Mouse (Mus musculus) MN1 (cell line): ENCODE results near the gene Hist1h1b.
"Not testable (repeated sequence)": the region's sequence is repeated elsewhere in the genome, so short reads cannot be mapped to it uniquely, and the experiment has no call there.

Source experiments
- DNase-seq: peaks from one replicate; pipeline ENCODE4 v3.0.0-alpha.2; 2016; ENCODE audit warnings: low spot score

Hist1h1b gene

GRCm38 (mm10) chr13:21779767-21780731, at the start of gene Hist1h1b:
Gene Hist1h1b (minus strand): TSS chr13:21780625.
- peak; percentile 73 for DNase-seq

- DNase-seq, result peak; percentile 5
Observed at GRCm38 (mm10) chr13:21828511-21828910, 48.1 kb upstream of the Hist1h1b start.

GRCm38 (mm10) chr13:21820082-21820890, 39.9 kb upstream of the Hist1h1b start:
- DNase-seq, result not testable (repeated sequence)

DNA sequence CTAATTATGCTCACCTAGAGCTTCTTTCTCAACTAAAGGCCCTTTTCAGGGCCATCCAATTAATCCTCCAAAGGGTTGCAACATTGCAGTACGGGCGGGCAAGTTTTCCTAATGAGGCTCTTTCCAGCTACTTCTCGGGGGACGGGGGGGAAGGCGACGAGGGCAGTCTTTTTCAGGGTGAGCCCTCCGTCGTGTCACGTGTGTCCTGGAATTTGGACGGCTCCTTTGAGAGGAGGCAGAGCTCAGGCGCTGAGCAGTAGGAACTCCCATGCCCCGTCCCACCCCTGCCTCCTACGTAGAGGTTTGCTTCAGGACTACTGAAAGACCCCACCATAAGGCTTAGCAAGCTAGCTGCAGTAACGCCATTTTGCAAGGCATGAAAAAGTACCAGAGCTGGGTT, 31.7 kb upstream of the Hist1h1b start:
- DNase-seq, result not testable (repeated sequence)

DNA sequence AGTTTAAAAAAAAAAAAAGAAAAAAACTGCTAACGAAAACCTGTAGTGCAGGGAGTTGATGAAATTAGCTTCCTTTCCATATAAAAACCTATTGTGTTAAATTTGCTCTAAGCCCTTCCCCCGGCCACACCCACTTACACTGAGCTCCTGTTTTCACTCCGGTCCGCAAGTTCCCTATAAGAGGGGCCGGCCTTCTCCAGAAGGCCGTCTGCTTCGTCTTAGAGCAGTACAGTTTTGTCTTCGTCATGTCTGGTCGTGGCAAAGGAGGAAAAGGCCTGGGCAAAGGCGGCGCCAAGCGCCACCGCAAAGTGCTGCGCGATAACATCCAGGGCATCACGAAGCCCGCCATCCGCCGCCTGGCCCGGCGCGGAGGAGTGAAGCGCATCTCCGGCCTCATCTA, 31.1 kb upstream of the Hist1h1b start, which contains the start of gene Hist1h4m:
Gene Hist1h4m, plus strand, starts transcription at position 208 of the 400 bp plus-strand sequence.
- not testable (repeated sequence) for DNase-seq

- DNase-seq, result not testable (repeated sequence)
Observed at GRCm38 (mm10) chr13:21811074-21811473, 30.6 kb upstream of the Hist1h1b start.

- DNase-seq, result not testable (repeated sequence)
Observed at GRCm38 (mm10) chr13:21810073-21810472, 29.6 kb upstream of the Hist1h1b start, which contains the start of the genes Hist1h2bq and Hist1h2ao. Gene Hist1h2bq (minus strand): TSS chr13:21810197. Gene Hist1h2ao (plus strand): TSS chr13:21810465.

DNA sequence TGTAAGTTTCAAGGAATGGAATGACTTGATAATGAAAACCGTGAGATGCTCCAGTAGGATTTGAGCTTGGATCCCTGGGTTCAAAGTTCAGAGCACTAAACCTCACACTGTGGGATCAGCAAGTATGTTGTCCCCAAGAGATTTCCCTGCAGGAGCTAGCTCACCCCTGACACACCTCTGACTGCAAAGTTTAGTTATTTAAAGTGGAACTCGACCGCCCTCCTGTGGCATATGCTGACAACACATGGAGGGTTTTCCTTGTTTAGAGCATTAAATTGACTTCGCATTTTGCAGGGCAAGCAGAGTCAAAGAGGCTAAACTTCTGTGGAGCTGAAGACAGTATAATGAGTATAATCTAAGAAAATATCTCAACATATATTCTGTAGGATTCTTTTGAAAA, 22.6 kb upstream of the Hist1h1b start:
- DNase-seq, result not testable (repeated sequence)

DNA sequence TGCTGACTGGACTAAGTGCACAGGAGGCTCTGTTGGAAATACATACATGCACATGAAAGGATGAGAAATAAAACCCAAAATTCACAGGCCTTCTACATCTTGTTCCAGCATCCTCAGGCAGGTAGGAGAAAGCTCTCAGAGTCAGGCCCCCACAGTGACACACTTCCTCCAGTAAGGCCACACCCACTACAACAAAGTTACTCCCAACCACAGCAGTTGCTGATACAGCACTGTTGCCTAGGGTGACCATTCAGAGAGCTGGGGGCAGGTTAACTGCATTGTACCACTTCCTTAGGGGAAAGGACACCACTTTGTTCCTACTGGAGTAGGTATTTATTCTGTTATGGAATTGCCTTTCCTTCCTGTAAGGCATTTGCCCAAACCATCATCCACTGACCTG, 16.7 kb upstream of the Hist1h1b start:
- not testable (repeated sequence) for DNase-seq

DNA sequence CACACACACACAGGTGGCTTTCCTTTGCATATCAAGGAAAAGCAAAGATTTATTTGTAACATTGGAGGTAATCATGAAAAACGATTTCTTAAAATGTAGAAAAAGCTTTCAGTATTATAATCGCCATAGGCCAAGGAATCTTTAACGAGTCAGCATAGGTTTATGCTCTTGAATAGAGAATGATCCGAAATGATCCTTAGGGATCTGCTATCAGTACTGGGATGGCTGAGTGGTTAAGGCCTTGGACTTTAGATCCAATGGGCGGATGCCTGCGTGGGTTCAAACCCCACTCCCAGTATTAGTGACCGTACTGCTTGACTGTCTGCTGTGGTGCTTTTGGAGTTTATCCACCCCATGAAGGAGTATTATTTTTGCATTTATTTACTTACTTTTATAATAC, 15.2 kb upstream of the Hist1h1b start:
- no peak for DNase-seq

DNA sequence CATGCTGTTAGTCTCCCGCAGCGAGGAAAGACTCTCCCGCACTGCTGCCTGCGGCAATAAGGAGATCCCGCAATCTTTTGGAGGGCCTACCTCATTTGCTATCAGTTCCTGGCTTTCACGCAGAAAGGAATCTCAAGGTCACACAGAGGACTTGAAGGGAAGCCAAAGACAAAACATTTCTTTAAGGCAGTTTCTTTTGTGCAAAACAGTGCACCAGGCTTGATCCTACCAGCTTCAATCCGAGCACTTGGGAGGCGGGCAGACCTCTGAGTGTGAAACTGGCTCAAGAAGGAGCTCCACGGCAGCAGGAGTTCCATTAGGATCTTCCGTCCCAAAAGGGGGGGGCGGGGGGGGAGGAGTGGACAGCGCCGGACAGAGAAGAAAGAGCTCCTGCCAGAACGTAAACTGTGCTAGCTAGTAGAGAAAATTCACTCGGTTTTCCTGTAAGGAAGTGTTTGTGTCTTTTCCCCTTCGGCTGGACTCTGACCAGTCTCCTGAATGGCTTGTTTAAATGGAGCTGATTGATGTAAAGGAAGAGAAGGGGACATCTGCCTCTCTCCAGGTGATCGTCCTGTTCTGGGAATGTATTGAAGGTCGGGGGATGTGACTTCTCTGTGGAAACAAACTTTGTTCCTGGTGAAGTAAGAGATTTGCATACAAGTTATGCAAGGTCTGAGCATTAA, 10.3 kb upstream of the Hist1h1b start:
- DNase-seq, result no peak

DNA sequence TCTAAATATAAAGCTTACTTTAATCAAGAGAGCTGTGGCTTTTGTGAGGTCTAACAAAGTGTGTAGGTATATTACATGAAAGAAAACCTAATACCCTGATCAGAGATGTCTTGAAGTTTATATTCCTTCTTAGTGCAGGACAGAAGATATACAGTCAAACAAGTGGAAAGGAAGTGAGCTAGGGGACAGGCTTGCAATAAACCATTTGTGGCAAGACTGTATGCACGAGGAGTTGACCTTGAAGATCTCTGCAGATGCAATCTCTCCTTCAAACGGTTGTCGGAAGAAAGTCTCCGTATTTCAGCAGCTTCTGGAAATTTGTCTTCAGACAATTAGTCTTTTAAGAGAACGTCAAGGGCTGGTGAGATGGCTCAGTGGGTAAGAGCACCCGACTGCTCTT, 9.5 kb upstream of the Hist1h1b start:
- DNase-seq, result no peak

DNA sequence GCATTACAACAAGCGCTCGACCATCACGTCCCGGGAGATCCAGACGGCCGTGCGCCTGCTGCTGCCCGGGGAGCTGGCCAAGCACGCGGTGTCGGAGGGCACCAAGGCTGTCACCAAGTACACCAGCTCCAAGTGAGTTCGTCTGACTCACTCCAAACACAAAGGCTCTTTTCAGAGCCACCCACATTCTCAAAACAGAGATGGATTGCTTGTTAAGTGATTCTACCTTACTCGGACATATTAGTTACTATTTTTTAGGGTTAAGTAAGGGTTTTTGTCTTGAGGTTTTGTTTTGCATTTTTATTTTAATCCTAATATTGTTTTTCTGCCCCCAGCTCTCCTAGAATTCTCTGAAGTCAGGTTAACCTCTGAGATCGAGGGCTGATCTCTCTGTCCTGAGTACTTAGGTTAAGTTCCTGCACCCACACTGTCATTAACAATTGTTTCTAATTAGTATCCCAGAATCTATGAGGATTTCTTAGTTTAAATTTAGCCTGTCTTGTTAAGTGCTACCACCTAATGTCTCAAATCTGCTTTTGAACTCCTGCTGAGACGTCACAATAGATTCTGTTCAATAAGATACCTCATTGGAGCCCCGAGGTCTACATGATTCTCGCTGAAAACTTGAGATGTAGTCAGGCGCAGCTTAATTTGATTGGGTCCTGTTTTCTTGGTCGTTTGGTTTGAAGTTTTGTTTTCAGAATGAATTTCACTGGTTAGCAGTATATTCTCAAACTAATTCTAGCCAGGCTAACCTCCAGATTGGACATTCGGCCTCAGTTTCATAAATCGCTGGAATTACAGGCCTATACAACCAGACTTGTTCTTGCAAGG, 7.6 kb upstream of the Hist1h1b start:
- DNase-seq, result peak; percentile 34

GRCm38 (mm10) chr13:21786899-21787629, 6.6 kb upstream of the Hist1h1b start, which contains the start of the genes Hist1h2an and Hist1h2bp:
Gene Hist1h2an (minus strand): TSS chr13:21787218.
Gene Hist1h2bp (plus strand): TSS chr13:21787461.
- peak; percentile 98 for DNase-seq

DNA sequence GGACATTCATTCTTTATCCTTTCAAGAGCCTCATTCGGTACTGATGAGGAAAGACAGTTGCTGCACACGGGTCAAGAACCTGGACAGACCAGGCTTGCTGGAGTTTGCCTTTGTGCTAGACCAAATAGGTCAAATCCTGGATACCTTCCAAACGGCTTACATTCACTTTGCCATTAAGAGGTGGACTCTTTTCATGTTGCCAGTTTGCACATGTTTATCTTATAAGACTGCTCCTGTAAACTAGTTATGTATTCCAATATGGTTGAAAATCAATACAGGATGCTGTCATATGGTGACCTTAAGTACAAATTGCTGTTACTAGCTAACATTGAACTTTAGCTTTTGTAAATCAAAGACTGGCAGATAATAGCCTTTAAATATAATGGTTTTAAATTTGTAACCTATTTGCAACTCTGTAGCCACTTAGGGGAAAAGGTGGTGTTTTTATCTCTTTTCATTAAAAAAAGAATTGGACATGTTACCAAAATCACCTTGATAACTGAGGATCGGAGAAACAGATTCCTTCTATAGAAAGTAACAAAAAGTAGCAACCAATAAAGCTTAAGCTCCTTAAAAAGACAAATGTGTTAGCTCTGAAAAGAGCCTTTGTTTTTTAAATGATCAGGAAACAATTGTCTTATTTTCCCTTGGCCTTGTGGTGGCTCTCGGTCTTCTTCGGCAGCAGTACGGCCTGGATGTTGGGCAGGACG, 5.9 kb upstream of the Hist1h1b start:
- DNase-seq, result peak; percentile 55

GRCm38 (mm10) chr13:21784311-21784710, 3.9 kb upstream of the Hist1h1b start:
- no peak for DNase-seq

DNA sequence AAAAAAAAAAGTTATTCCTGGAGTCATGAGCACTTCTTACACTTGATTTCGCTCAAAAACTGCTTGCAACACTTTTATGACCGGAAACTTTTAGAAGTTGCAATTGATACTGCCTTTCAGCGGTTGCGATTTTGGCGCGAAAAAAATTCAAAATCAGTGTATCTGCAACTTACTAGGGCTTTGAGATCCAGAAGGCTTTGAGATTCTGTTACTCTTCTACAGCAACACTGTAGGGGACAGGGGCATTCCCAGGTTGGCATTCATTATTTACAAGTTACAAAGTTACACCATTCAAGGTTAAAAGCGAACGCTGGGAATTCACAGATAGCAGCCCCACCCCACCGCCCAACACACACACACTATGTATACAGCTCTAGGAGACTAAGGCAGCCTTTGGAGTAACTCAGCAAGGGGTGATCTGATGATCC, 3.3 kb upstream of the Hist1h1b start:
- no peak for DNase-seq

GRCm38 (mm10) chr13:21783255-21783617, 2.8 kb upstream of the Hist1h1b start, which contains the start of gene Hist1h3i:
Gene Hist1h3i (minus strand): TSS chr13:21783370.
- peak; percentile 88 for DNase-seq
